ENCODE assay signal across 17 mouse cellular contexts in genomic region chr12:56905652-56906305, GRCm38 (mm10).
DNase-seq lines count a peak whose midpoint lies in the region; ATAC-seq and TF ChIP-seq lines count a peak whose summit lies in the region.
"Had no signal": no experiment of that assay in that cellular context is flagged by ENCODE, and none has a peak within 500 bp of the region (broad histone marks: within the 10 kb centered on the region; RNA-seq: fewer than 3 reads in every experiment).

No protein-coding gene starts in this region.

- no peaks in the 10 kb centered on the region for H3K27me3 ChIP-seq in liver, adult 2 months (ENCODE audit: control insufficient read depth, insufficient read depth, low read length)
- H3K27me3 ChIP-seq in liver, embryonic 11.5 days (replicated peaks; ENCODE audit: control insufficient read depth, insufficient read depth, low read length) = no peaks in the 10 kb centered on the region
- no peaks in the 10 kb centered on the region for H3K27me3 ChIP-seq in neural tube, embryonic 13.5 days
- H3K27me3 ChIP-seq in intestine, embryonic 16.5 days (replicated peaks; ENCODE audit: control insufficient read depth, insufficient read depth, low read length) = no peaks in the 10 kb centered on the region
- H3K27me3 ChIP-seq: embryonic facial prominence, embryonic 12.5 days; heart, embryonic 12.5 days; hindbrain, embryonic 12.5 days had no signal

- H3K4me2 ChIP-seq in liver, embryonic 11.5 days = no peak overlapping the region
- H3K4me2 ChIP-seq in neural tube, embryonic 13.5 days = peak overlapping the region; percentile 19; the same call in 1 of the 2 replicates
- H3K4me2 ChIP-seq in intestine, embryonic 16.5 days (ENCODE audit: low read depth, low read length) = no peak overlapping the region
- H3K4me2 ChIP-seq: embryonic facial prominence, embryonic 12.5 days; heart, embryonic 12.5 days; hindbrain, embryonic 12.5 days; midbrain, embryonic 11.5 days had no signal

- 33% methylated on average over 9 of the region's 9 CpGs for WGBS in liver, adult 2 months
- WGBS in liver, embryonic 11.5 days = 58% methylated on average over 9 of the region's 9 CpGs
- 38% methylated on average over 9 of the region's 9 CpGs for WGBS in neural tube, embryonic 13.5 days
- 37% methylated on average over 9 of the region's 9 CpGs for WGBS in intestine, embryonic 16.5 days

- H3K9ac ChIP-seq in liver, adult 2 months (ENCODE audit: low read depth, low read length) = no peak overlapping the region
- H3K9ac ChIP-seq in liver, embryonic 11.5 days (ENCODE audit: low read depth, low read length) = no peak overlapping the region
- H3K9ac ChIP-seq in neural tube, embryonic 13.5 days = no peak overlapping the region
- H3K9ac ChIP-seq in intestine, embryonic 16.5 days (ENCODE audit: low read depth, low read length) = no peak overlapping the region
- H3K9ac ChIP-seq: embryonic facial prominence, embryonic 12.5 days; heart, embryonic 12.5 days; hindbrain, embryonic 12.5 days; liver, embryonic 14.5 days had no signal

- no peaks in the 10 kb centered on the region for H3K79me2 ChIP-seq in liver, adult 2 months (ENCODE audit: control insufficient read depth, insufficient read depth, low read length)

- ATAC-seq in liver, embryonic 11.5 days (replicated peaks; ENCODE audit: low FRiP score) = no peak
- no peak for ATAC-seq in neural tube, embryonic 13.5 days (ENCODE audit: low read depth)
- no peak for ATAC-seq in cerebellum, adult (ENCODE audit: insufficient number of reproducible peaks, low FRiP score, low TSS enrichment)
- no peak for ATAC-seq in intestine, embryonic 16.5 days

- TF ChIP-seq POLR2A in liver, adult 2 months (IDR thresholded peaks at IDR 0.05; ENCODE audit: extremely low read depth, insufficient read depth, low read length) = no peak

- no peaks in the 10 kb centered on the region for H3K9me3 ChIP-seq in liver, embryonic 11.5 days (ENCODE audit: control insufficient read depth, low read length)
- no peaks in the 10 kb centered on the region for H3K9me3 ChIP-seq in neural tube, embryonic 13.5 days
- H3K9me3 ChIP-seq in intestine, embryonic 16.5 days (ENCODE audit: control insufficient read depth, low read length) = no peaks in the 10 kb centered on the region
- H3K9me3 ChIP-seq: embryonic facial prominence, embryonic 12.5 days; heart, embryonic 12.5 days; hindbrain, embryonic 12.5 days had no signal

- DNase-seq in liver, adult 2 months (ENCODE audit: extremely low read depth, low read depth, low spot score) = peak; percentile 47
- no peak for DNase-seq in liver, embryonic 11.5 days (ENCODE audit: low spot score)
- DNase-seq in forelimb bud, embryonic 11.5 days (ENCODE audit: low read depth, low spot score) = peak; percentile 29
- peak; percentile 26 for DNase-seq in kidney, postnatal 10 days
- DNase-seq in left cerebral cortex, adult 9 months (ENCODE audit: low spot score in 2 of 2) = no peak
- DNase-seq: cerebellum, adult 18-20 months; gastrocnemius, postnatal 25 days; thymus, postnatal 14 days had no signal

- no peak overlapping the region for H3K4me3 ChIP-seq in liver, adult 2 months (ENCODE audit: insufficient read depth, low read depth, low read length)
- H3K4me3 ChIP-seq in liver, embryonic 11.5 days (ENCODE audit: low read depth, low read length) = no peak overlapping the region
- H3K4me3 ChIP-seq in neural tube, embryonic 13.5 days = no peak overlapping the region
- no peak overlapping the region for H3K4me3 ChIP-seq in intestine, embryonic 16.5 days (ENCODE audit: low read length)
- H3K4me3 ChIP-seq: embryonic facial prominence, embryonic 12.5 days; heart, embryonic 12.5 days; hindbrain, embryonic 12.5 days; left cerebral cortex, adult 2 months had no signal

- H3K27ac ChIP-seq in liver, adult 2 months (replicated peaks; ENCODE audit: insufficient read depth, low read depth, low read length) = no peak overlapping the region
- H3K27ac ChIP-seq in liver, embryonic 11.5 days (ENCODE audit: low read depth, low read length) = no peak overlapping the region
- H3K27ac ChIP-seq in neural tube, embryonic 13.5 days (replicated peaks) = no peak overlapping the region
- no peak overlapping the region for H3K27ac ChIP-seq in intestine, embryonic 16.5 days (ENCODE audit: low read length)
- H3K27ac ChIP-seq: embryonic facial prominence, embryonic 12.5 days; hindbrain, embryonic 12.5 days; left cerebral cortex, adult 2 months; liver, embryonic 14.5 days had no signal

- H3K36me3 ChIP-seq in liver, adult 2 months (ENCODE audit: control insufficient read depth, insufficient read depth, low read length) = no peaks in the 10 kb centered on the region
- H3K36me3 ChIP-seq in liver, embryonic 11.5 days (ENCODE audit: control insufficient read depth, insufficient read depth, low read length) = no peaks in the 10 kb centered on the region
- no peaks in the 10 kb centered on the region for H3K36me3 ChIP-seq in neural tube, embryonic 13.5 days
- H3K36me3 ChIP-seq in intestine, embryonic 16.5 days (ENCODE audit: control insufficient read depth, insufficient read depth, low read length) = no peaks in the 10 kb centered on the region
- H3K36me3 ChIP-seq: embryonic facial prominence, embryonic 12.5 days; heart, embryonic 12.5 days; hindbrain, embryonic 12.5 days had no signal

- no peak for TF ChIP-seq CTCF in liver, adult 2 months (IDR thresholded peaks at IDR 0.05; ENCODE audit: low read depth, low read length)

- H3K4me1 ChIP-seq in liver, adult 2 months (ENCODE audit: control insufficient read depth, insufficient read depth, low read length) = peaks cover 7% of the 10 kb centered on the region
- no peaks in the 10 kb centered on the region for H3K4me1 ChIP-seq in liver, embryonic 11.5 days (replicated peaks; ENCODE audit: control insufficient read depth, insufficient read depth, low read length)
- peaks cover 8% of the 10 kb centered on the region for H3K4me1 ChIP-seq in neural tube, embryonic 13.5 days (replicated peaks)
- no peaks in the 10 kb centered on the region for H3K4me1 ChIP-seq in intestine, embryonic 16.5 days (ENCODE audit: control insufficient read depth, insufficient read depth, low read length)
- H3K4me1 ChIP-seq: embryonic facial prominence, embryonic 12.5 days; heart, embryonic 12.5 days had no signal

Comparison
In these comparisons a context has a peak if more than half of its experiments do, and no peak if none do; other contexts are left out.
1. DNase-seq: peak in liver, adult 2 months (single experiment), forelimb bud, embryonic 11.5 days (single experiment) and kidney, postnatal 10 days (single experiment); none in liver, embryonic 11.5 days (single experiment) and left cerebral cortex, adult 9 months (0 of 2).